In the genomic region with DNA sequence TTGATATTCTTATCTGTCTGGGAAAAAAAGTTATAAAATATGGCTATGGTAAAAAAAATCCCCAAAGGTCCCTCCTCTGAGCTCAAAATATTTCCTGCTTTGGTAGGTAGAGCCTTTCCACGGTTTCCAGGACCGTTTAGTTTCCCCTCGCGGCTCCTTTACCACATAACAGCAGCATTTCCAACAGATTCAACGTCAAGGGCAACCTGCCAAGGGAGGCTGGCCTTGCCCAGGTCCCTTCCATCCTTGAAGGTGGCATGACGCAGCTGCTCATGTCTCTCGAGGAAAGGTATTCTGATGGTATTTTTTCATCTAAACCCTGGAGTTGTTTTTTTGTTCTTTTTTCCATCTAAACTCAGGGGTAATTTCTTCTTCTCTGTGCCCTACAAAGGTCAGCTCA, we compare ENCODE assay signal across 8 mouse cellular contexts.
DNase-seq lines count a peak whose midpoint lies in the region; ATAC-seq and TF ChIP-seq lines count a peak whose summit lies in the region.

No protein-coding gene starts in this region.

- peak overlapping the region; percentile 10; the same call in 1 of the 2 replicates for H3K4me3 ChIP-seq in embryonic fibroblast, embryonic 13.5 days (ENCODE audit: insufficient read depth, low read length)
- H3K4me3 ChIP-seq in intestine, postnatal 0 days (ENCODE audit: low read depth, low read length), result peak overlapping the region; percentile 32; the same call in 1 of the 2 replicates
- peak overlapping the region; percentile 34; the same call in 1 of the 2 replicates for H3K4me3 ChIP-seq in lung, embryonic 15.5 days

- no peak for TF ChIP-seq POLR2A in embryonic fibroblast, embryonic 13.5 days (IDR thresholded peaks at IDR 0.05; ENCODE audit: low read depth, low read length)

- H3K27me3 ChIP-seq in intestine, postnatal 0 days (replicated peaks; ENCODE audit: control insufficient read depth, insufficient read depth, low read length), result no peaks in the 10 kb centered on the region
- H3K27me3 ChIP-seq in lung, embryonic 15.5 days, result no peaks in the 10 kb centered on the region

- 18% methylated on average over 7 of the region's 7 CpGs for WGBS in intestine, postnatal 0 days
- WGBS in lung, embryonic 15.5 days, result 24% methylated on average over 7 of the region's 7 CpGs

- ATAC-seq in intestine, postnatal 0 days, result no peak
- 0 out of 2 replicates have a peak, but pooled peaks have one; percentile 44 for ATAC-seq in lung, embryonic 15.5 days (ENCODE audit: borderline replicate concordance, extremely low read depth, low FRiP score, low TSS enrichment)

- TF ChIP-seq CTCF in embryonic fibroblast, embryonic 13.5 days (IDR thresholded peaks at IDR 0.05; ENCODE audit: borderline replicate concordance, insufficient read depth, low read length), result no peak
- TF ChIP-seq CTCF in intestine, postnatal 0 days (IDR thresholded peaks at IDR 0.05; ENCODE audit: low read depth), result no peak

- peaks cover 4% of the 10 kb centered on the region; the same call in 1 of the 2 replicates for H3K4me1 ChIP-seq in embryonic fibroblast, embryonic 13.5 days (ENCODE audit: control insufficient read depth, insufficient read depth, low read length)
- H3K4me1 ChIP-seq in intestine, postnatal 0 days (replicated peaks; ENCODE audit: control insufficient read depth, insufficient read depth, low read length), result 0 out of 2 replicates have a peak, but pooled peaks cover 4% of the 10 kb centered on the region
- H3K4me1 ChIP-seq in lung, embryonic 15.5 days, result peaks cover 19% of the 10 kb centered on the region

- DNase-seq in lung, adult 18-20 months, result peak; percentile 33 to 63
- no peak for DNase-seq in lung, postnatal 25 days (ENCODE audit: low spot score)
- peak; percentile 55 for DNase-seq in ovary, postnatal 36 days (ENCODE audit: low spot score)
- no peak for DNase-seq in layer of hippocampus, postnatal 36 days
- DNase-seq in spleen, postnatal 4 days (ENCODE audit: low spot score in 2 of 2), result no peak

- H3K36me3 ChIP-seq in intestine, postnatal 0 days (ENCODE audit: control insufficient read depth, insufficient read depth), result no peaks in the 10 kb centered on the region
- H3K36me3 ChIP-seq in lung, embryonic 15.5 days, result no peaks in the 10 kb centered on the region

- peak overlapping the region; percentile 70 for H3K4me2 ChIP-seq in intestine, postnatal 0 days (replicated peaks; ENCODE audit: low read depth)
- peak overlapping the region; percentile 63 for H3K4me2 ChIP-seq in lung, embryonic 15.5 days

- H3K9ac ChIP-seq in intestine, postnatal 0 days (ENCODE audit: low read depth, low read length), result no peak overlapping the region
- H3K9ac ChIP-seq in lung, embryonic 15.5 days, result 0 out of 2 replicates have a peak overlapping the region, but pooled peaks have one; percentile 37

- no peaks in the 10 kb centered on the region for H3K9me3 ChIP-seq in intestine, postnatal 0 days (ENCODE audit: control insufficient read depth)
- no peaks in the 10 kb centered on the region; the same call in 1 of the 2 replicates for H3K9me3 ChIP-seq in lung, embryonic 15.5 days

- peak overlapping the region; percentile 87 for H3K27ac ChIP-seq in embryonic fibroblast, embryonic 13.5 days (ENCODE audit: insufficient read depth, low read length)
- peak overlapping the region; percentile 57 for H3K27ac ChIP-seq in intestine, postnatal 0 days (ENCODE audit: low read depth, low read length)
- H3K27ac ChIP-seq in lung, embryonic 15.5 days, result peak overlapping the region; percentile 93

Comparison
In these comparisons a context has a peak if more than half of its experiments do, and no peak if none do; other contexts are left out.
1. DNase-seq: peak in lung, adult 18-20 months (2 of 2) and ovary, postnatal 36 days (single experiment); none in lung, postnatal 25 days (single experiment), layer of hippocampus, postnatal 36 days (0 of 2) and spleen, postnatal 4 days (0 of 2).
2. Peak in every context shown above with its lines, with median percentiles within 50 percentile points of each other: H3K27ac ChIP-seq and H3K4me3 ChIP-seq.